Mouse (Mus musculus): ENCODE data around the gene Sept8. TPM values are rescaled to one million over a fixed set of nuclear protein-coding genes. Genes with fewer than 3 reads are reported as not detected.
"Not testable (repeated sequence)": the region's sequence is repeated elsewhere in the genome, so short reads cannot be mapped to it uniquely, and the experiment has no call there.

The Sept8 gene
- total RNA-seq, 1 experiment, result 16.8 TPM

GRCm38 (mm10) chr11:53547566-53547965, 28.5 kb downstream of the Sept8 start:
- in situ Hi-C loops (cut with MboI; ENCODE audit: low sequenced_read_pairs in 2 of 2, unreplicated experiment in 2 of 2), result no loop called here
- no peak overlapping the region for H3K4me3 ChIP-seq (ENCODE audit: insufficient read depth in 1 of 2, low read depth in 1 of 2, low read length in 2 of 2, poor library complexity in 1 of 2, severe bottlenecking in 1 of 2)
- H3K9ac ChIP-seq (ENCODE audit: insufficient read depth, low read depth, low read length, poor library complexity, severe bottlenecking), result no peak overlapping the region
- no peak for DNase-seq (ENCODE audit: low read depth, low spot score)
- TF ChIP-seq CHD2 (IDR thresholded peaks at IDR 0.05; ENCODE audit: low read depth, low read length), result no peak
- no peak for TF ChIP-seq ZC3H11A (IDR thresholded peaks at IDR 0.05; ENCODE audit: borderline replicate concordance, low read depth, low read length)
- no peak for TF ChIP-seq MAFK (IDR thresholded peaks at IDR 0.05; ENCODE audit: insufficient read depth, low read depth, low read length)
- TF ChIP-seq HCFC1 (IDR thresholded peaks at IDR 0.05; ENCODE audit: borderline replicate concordance, insufficient read depth, low read length), result no peak
- TF ChIP-seq ZNF384 (IDR thresholded peaks at IDR 0.05; ENCODE audit: low read depth, low read length), result no peak
- H3K9me3 ChIP-seq (ENCODE audit: control insufficient read depth, insufficient read depth, low read depth, low read length), result no peaks in the 10 kb centered on the region
- H3K36me3 ChIP-seq (ENCODE audit: control insufficient read depth, insufficient read depth, low read length, poor library complexity, severe bottlenecking), result no peaks in the 10 kb centered on the region
- H3K4me1 ChIP-seq (ENCODE audit: control insufficient read depth in 2 of 2, insufficient read depth in 2 of 2, low read length in 2 of 2, poor library complexity in 1 of 2), result peaks cover 0 to under 1% of the 10 kb centered on the region in 2 experiments; a peak in 1 of 4 replicates
- no peak overlapping the region for H3K27ac ChIP-seq (ENCODE audit: insufficient read depth, low read depth, low read length, poor library complexity, severe bottlenecking)

- no peak for TF ChIP-seq CHD2 (IDR thresholded peaks at IDR 0.05; ENCODE audit: low read depth, low read length)
- no peak for DNase-seq (ENCODE audit: low read depth, low spot score)
- Histone ChIP-seq H3K4me1 (ENCODE audit: control insufficient read depth in 2 of 2, insufficient read depth in 2 of 2, low read length in 2 of 2, poor library complexity in 1 of 2) (no peaks in the 10 kb centered on the region), H3K27ac (ENCODE audit: insufficient read depth, low read depth, low read length, poor library complexity, severe bottlenecking) (no peak overlapping the region), H3K9ac (ENCODE audit: insufficient read depth, low read depth, low read length, poor library complexity, severe bottlenecking) (no peak overlapping the region), H3K36me3 (ENCODE audit: control insufficient read depth, insufficient read depth, low read length, poor library complexity, severe bottlenecking) (no peaks in the 10 kb centered on the region), H3K9me3 (ENCODE audit: control insufficient read depth, insufficient read depth, low read depth, low read length) (no peaks in the 10 kb centered on the region), H3K4me3 (ENCODE audit: insufficient read depth in 1 of 2, low read depth in 1 of 2, low read length in 2 of 2, poor library complexity in 1 of 2, severe bottlenecking in 1 of 2) (no peak overlapping the region)
- in situ Hi-C loops (cut with MboI; ENCODE audit: low sequenced_read_pairs in 2 of 2, unreplicated experiment in 2 of 2), result no loop called here
These were observed 29.1 kb downstream of the Sept8 start for GRCm38 (mm10) chr11:53548036-53548605.

GRCm38 (mm10) chr11:53550714-53551113, 31.7 kb downstream of the Sept8 start:
- no peak overlapping the region for H3K4me3 ChIP-seq (ENCODE audit: insufficient read depth in 1 of 2, low read depth in 1 of 2, low read length in 2 of 2, poor library complexity in 1 of 2, severe bottlenecking in 1 of 2)
- no peaks in the 10 kb centered on the region for H3K36me3 ChIP-seq (ENCODE audit: control insufficient read depth, insufficient read depth, low read length, poor library complexity, severe bottlenecking)
- H3K9me3 ChIP-seq (ENCODE audit: control insufficient read depth, insufficient read depth, low read depth, low read length), result no peaks in the 10 kb centered on the region
- TF ChIP-seq ZNF384 (IDR thresholded peaks at IDR 0.05; ENCODE audit: low read depth, low read length) (peak; percentile 85), MAFK (IDR thresholded peaks at IDR 0.05; ENCODE audit: insufficient read depth, low read depth, low read length) (no peak)
- no peaks in the 10 kb centered on the region for H3K4me1 ChIP-seq (ENCODE audit: control insufficient read depth in 2 of 2, insufficient read depth in 2 of 2, low read length in 2 of 2, poor library complexity in 1 of 2)
- no peak overlapping the region for H3K9ac ChIP-seq (ENCODE audit: insufficient read depth, low read depth, low read length, poor library complexity, severe bottlenecking)
- H3K27ac ChIP-seq (ENCODE audit: insufficient read depth, low read depth, low read length, poor library complexity, severe bottlenecking), result no peak overlapping the region
- no peak for DNase-seq (ENCODE audit: low read depth, low spot score)
- in situ Hi-C loops (cut with MboI; ENCODE audit: low sequenced_read_pairs in 2 of 2, unreplicated experiment in 2 of 2), result no loop called here

- H3K4me1 ChIP-seq (ENCODE audit: control insufficient read depth in 2 of 2, insufficient read depth in 2 of 2, low read length in 2 of 2, poor library complexity in 1 of 2), result no peaks in the 10 kb centered on the region
These were observed 32.7 kb downstream of the Sept8 start for GRCm38 (mm10) chr11:53551754-53552153.

GRCm38 (mm10) chr11:53556529-53556928, 37.5 kb downstream of the Sept8 start:
- H3K4me3 ChIP-seq (ENCODE audit: insufficient read depth in 1 of 2, low read depth in 1 of 2, low read length in 2 of 2, poor library complexity in 1 of 2, severe bottlenecking in 1 of 2); H3K9ac ChIP-seq (ENCODE audit: insufficient read depth, low read depth, low read length, poor library complexity, severe bottlenecking); H3K27ac ChIP-seq (ENCODE audit: insufficient read depth, low read depth, low read length, poor library complexity, severe bottlenecking); H3K4me1 ChIP-seq (ENCODE audit: control insufficient read depth in 2 of 2, insufficient read depth in 2 of 2, low read length in 2 of 2, poor library complexity in 1 of 2); DNase-seq (ENCODE audit: low read depth, low spot score); in situ Hi-C loops (cut with MboI; ENCODE audit: low sequenced_read_pairs in 2 of 2, unreplicated experiment in 2 of 2); H3K9me3 ChIP-seq (ENCODE audit: control insufficient read depth, insufficient read depth, low read depth, low read length); H3K36me3 ChIP-seq (ENCODE audit: control insufficient read depth, insufficient read depth, low read length, poor library complexity, severe bottlenecking): not testable (repeated sequence)

More at GRCm38 (mm10) chr11:53551754-53552153, 32.7 kb downstream of the Sept8 start:
- DNase-seq (ENCODE audit: low read depth, low spot score), result peak; percentile 66
- no peak overlapping the region for H3K4me3 ChIP-seq (ENCODE audit: insufficient read depth in 1 of 2, low read depth in 1 of 2, low read length in 2 of 2, poor library complexity in 1 of 2, severe bottlenecking in 1 of 2)
- no peaks in the 10 kb centered on the region for H3K9me3 ChIP-seq (ENCODE audit: control insufficient read depth, insufficient read depth, low read depth, low read length)
- no peaks in the 10 kb centered on the region for H3K36me3 ChIP-seq (ENCODE audit: control insufficient read depth, insufficient read depth, low read length, poor library complexity, severe bottlenecking)
- H3K9ac ChIP-seq (ENCODE audit: insufficient read depth, low read depth, low read length, poor library complexity, severe bottlenecking), result no peak overlapping the region
- H3K27ac ChIP-seq (ENCODE audit: insufficient read depth, low read depth, low read length, poor library complexity, severe bottlenecking), result no peak overlapping the region
- in situ Hi-C loops (cut with MboI; ENCODE audit: low sequenced_read_pairs in 2 of 2, unreplicated experiment in 2 of 2), result no loop called here
- TF ChIP-seq ZC3H11A (IDR thresholded peaks at IDR 0.05; ENCODE audit: borderline replicate concordance, low read depth, low read length) (no peak), HCFC1 (IDR thresholded peaks at IDR 0.05; ENCODE audit: borderline replicate concordance, insufficient read depth, low read length) (no peak), MAFK (IDR thresholded peaks at IDR 0.05; ENCODE audit: insufficient read depth, low read depth, low read length) (no peak), CHD2 (IDR thresholded peaks at IDR 0.05; ENCODE audit: low read depth, low read length) (no peak), ZNF384 (IDR thresholded peaks at IDR 0.05; ENCODE audit: low read depth, low read length) (no peak)

- H3K9me3 ChIP-seq (ENCODE audit: control insufficient read depth, insufficient read depth, low read depth, low read length); H3K36me3 ChIP-seq (ENCODE audit: control insufficient read depth, insufficient read depth, low read length, poor library complexity, severe bottlenecking); DNase-seq (ENCODE audit: low read depth, low spot score); H3K4me1 ChIP-seq (ENCODE audit: control insufficient read depth in 2 of 2, insufficient read depth in 2 of 2, low read length in 2 of 2, poor library complexity in 1 of 2); H3K4me3 ChIP-seq (ENCODE audit: insufficient read depth in 1 of 2, low read depth in 1 of 2, low read length in 2 of 2, poor library complexity in 1 of 2, severe bottlenecking in 1 of 2); H3K27ac ChIP-seq (ENCODE audit: insufficient read depth, low read depth, low read length, poor library complexity, severe bottlenecking); in situ Hi-C loops (cut with MboI; ENCODE audit: low sequenced_read_pairs in 2 of 2, unreplicated experiment in 2 of 2); H3K9ac ChIP-seq (ENCODE audit: insufficient read depth, low read depth, low read length, poor library complexity, severe bottlenecking): not testable (repeated sequence)
These were observed 38.9 kb downstream of the Sept8 start for GRCm38 (mm10) chr11:53557992-53558391.

GRCm38 (mm10) chr11:53559980-53560379, 40.9 kb downstream of the Sept8 start:
- H3K9me3 ChIP-seq (ENCODE audit: control insufficient read depth, insufficient read depth, low read depth, low read length); H3K9ac ChIP-seq (ENCODE audit: insufficient read depth, low read depth, low read length, poor library complexity, severe bottlenecking); H3K4me1 ChIP-seq (ENCODE audit: control insufficient read depth in 2 of 2, insufficient read depth in 2 of 2, low read length in 2 of 2, poor library complexity in 1 of 2); in situ Hi-C loops (cut with MboI; ENCODE audit: low sequenced_read_pairs in 2 of 2, unreplicated experiment in 2 of 2); H3K4me3 ChIP-seq (ENCODE audit: insufficient read depth in 1 of 2, low read depth in 1 of 2, low read length in 2 of 2, poor library complexity in 1 of 2, severe bottlenecking in 1 of 2); DNase-seq (ENCODE audit: low read depth, low spot score); H3K36me3 ChIP-seq (ENCODE audit: control insufficient read depth, insufficient read depth, low read length, poor library complexity, severe bottlenecking); H3K27ac ChIP-seq (ENCODE audit: insufficient read depth, low read depth, low read length, poor library complexity, severe bottlenecking): not testable (repeated sequence)
